ENCODE assay signal across 1 mouse cellular context in the genomic region with DNA sequence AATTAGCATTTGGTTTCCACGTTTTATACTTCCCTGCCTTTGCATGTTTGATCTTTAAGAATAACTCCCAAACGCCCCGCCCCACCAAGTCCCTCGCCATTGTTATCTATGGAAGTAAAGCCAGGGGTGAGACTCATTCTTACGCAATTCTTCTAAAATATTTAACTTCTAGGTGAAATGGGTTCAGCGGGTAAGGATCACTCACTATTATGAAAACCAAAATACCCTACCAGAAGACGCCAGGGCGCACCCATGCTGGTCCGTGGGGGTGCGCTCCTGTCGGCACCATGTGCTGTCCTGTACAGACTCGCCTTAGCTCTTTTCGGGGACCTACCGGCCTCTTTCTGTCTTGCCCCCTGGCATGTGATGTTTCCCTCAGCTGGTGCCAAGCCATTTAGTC.
TF ChIP-seq lines count a peak whose summit lies in the region.

No protein-coding gene starts in this region.

TF ChIP-seq in MEL, 35 proteins besides CTCF, POLR2A, EP300 and RAD21 (continued from another document):
- TF ChIP-seq POLR2AphosphoS2 (IDR thresholded peaks at IDR 0.05; ENCODE audit: low read length) = no peak
- TF ChIP-seq USF2 (IDR thresholded peaks at IDR 0.05; ENCODE audit: borderline replicate concordance in 1 of 2, insufficient read depth in 1 of 2, low read depth in 1 of 2, low read length in 2 of 2) = no peak
- no peak for TF ChIP-seq MXI1 (IDR thresholded peaks at IDR 0.05; ENCODE audit: low read depth, low read length)
